Mouse (Mus musculus) CD4-positive helper T cell, adult 2 months (primary cell): ENCODE results near the gene Fbxl7.

ENCODE experiments used
- DNase-seq: peaks from one replicate; pipeline ENCODE4 v3.0.0-alpha.2; 2012; ENCODE audit warnings: low read depth, missing footprints, low spot score

Fbxl7 gene

DNA sequence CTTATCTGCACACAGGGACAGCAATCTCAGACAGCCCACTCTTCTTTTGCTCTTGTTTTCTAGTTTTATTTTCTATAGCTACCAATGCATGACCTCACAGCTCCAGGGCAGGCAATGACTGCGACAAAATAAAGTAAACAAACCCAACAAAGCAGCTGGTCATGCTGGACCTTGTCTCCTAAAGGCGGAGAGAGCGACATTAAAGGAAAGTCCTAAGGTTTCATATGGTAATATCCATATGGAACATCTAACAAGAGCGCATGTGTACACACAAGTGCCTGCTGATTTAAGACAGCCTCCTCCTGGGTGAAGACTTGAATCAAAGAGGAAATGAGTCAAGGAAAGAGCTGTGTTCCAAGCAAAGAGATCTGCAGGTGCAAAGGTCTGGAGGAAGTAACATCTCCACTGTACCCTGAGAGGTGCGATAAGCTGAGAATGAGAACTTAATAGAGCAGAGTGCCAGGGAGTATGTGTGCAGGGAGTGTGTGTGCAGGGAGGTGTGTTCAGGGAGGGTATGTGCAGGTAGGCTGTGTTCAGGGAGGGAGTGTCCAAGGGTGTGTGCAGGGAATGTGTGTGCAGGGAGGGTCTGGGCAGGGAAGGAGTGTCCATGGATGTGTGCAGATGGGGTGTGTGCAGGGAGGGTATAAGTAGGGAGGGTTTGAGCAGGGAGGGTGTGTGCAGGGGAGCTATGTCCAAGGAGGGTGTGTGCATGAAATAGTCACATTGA is 193.3 kb downstream of the Fbxl7 start:
- no peak for DNase-seq

DNA sequence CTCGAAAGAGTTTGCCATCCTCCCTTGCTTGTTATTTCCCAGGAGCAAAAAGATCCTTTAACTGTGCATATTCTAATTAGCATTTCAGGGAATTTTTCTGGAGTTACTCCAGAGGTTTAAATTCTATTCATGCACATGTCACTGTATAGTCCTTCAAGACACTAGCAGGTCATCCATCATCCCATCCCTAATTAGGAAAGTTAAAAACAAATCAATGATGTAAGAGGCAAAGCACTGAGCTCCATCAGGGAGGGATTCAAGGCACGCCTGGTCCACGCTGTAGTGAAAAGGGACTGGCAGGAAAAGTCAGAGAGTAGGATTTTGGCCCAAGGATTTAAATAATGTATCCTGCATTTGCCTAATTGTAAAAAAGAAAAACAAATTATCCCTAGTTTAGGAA is 202.3 kb downstream of the Fbxl7 start:
- no peak for DNase-seq

DNA sequence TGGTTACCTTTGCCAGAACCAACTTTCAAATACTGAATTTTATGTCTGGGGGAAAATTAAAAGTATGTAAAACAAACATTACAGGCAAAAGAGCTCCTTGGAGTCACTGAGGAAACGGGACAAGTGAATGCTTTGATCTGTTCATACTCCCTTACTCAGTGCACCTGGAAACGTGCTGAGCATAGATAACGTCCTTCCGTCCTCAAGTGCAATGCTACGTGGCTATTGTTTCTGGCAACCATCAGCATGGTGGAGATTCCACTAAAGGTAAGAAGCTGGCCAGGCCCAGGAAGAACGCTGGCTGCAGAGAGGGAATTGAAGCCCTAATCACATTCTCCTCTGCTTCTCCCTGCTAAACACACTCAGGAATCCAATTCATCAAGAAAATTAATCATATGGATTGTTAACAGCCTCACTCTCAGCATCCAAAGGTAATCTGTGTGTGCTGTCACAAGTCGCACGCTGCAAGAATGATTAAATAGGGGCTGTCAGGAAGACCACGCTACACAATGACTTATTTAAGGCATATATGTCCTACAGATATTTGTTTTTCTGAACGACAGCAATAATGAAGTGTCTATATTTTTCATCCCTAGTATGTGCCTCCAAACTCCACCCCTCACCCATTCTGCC is 206.8 kb downstream of the Fbxl7 start:
- DNase-seq: no peak

DNA sequence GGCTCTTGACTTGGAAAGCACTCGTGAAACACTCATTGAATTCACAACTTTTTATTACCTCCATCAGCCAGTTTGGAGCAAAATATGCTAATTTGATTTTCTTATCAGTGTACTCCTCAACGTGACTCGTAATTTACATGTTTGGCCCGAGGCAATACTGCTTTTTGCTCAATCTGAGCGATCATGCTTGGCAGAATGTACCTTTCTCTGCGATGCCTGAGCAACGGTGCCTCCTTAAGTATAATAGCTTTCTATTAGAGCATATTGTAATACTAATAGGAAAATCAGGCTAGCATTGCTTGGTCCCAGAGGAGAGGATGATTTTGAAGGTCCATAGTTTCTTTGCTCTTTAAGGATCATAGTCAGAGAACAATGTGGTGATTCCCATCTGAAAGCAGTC is 207.7 kb downstream of the Fbxl7 start:
- no peak for DNase-seq

DNA sequence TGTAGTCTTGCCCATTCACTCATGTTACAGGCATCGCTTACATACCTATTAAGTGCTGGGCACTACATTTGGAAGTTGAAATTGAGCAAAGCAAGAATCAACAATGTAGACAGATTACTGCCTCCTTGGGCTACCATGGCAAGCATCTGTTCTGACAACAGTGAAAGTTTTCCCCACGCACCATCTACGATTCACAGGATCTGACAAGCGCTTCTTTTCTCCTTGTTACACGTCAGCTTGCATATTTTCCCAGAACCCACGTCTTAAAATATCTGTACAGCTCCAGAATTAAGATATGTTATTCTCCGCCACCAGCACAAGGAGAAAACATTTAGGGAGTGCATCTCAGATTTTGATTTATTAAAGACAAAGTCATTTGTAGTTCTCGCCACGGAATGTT is 213.1 kb downstream of the Fbxl7 start:
- no peak for DNase-seq

DNA sequence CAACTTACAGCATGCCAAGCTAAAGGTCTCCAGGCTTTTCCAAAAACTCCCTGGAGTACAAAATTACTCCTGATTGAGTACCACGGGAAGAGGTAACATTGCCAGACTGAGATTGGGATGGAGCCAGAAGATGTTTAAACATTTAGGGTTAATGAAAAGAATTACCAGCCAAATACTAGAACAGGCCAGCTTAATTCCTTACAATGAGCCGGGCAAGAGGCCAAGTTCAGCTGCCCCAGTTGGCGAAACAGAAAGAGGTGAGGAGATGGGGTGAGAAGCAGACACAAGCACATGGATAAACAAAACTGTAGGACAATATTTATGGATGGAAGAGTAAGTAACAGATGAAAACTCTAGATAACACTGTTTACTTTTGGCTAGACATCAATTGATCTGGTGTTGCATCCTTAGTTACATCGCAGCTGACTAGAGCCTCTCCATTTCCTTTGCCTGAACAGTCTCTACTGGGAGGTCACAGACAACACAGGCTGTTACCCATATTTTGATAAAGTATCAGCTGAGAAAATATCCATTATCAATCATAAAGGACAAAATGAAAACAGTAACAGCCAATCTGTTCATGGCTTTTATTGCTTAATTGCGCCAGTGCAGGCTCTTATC is 222.0 kb downstream of the Fbxl7 start:
- no peak for DNase-seq

DNA sequence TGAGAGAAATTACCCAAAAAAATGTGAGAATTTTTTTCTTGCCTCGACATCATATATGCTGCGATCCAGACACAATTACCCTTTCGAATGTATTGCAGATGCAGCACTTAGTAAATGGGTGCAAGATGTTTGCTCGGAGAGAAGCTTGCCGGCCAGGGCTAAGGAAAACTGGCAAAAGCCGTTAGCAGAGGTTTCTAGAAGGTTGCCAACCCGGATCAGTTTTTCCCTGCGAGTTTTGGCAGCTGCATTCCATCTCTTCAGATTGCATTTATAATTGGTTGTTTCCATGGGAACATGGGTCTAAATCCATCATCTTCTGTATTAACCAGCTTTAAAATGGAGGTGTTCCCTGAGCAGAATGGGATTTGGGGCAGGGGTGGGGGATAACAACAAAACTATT is 240.4 kb downstream of the Fbxl7 start:
- no peak for DNase-seq

DNA sequence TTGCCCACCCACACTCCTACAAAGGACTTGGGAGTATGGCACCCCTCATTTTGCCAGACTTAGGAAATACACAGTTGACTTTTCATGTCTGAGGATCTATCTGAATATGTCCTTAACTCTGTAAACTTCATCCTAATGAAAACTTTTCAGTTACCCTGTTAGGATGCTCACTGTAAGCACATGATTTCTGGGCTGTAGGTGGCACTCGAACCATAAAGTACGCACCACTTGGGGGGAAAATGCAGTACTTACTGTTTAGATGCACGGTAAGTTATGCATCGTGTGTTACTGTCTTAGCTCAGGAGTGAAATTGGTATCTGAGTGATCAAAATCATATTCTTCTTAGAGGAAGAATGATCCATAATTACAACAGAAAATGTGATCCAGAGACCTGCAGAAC is 252.8 kb downstream of the Fbxl7 start:
- no peak for DNase-seq

DNA sequence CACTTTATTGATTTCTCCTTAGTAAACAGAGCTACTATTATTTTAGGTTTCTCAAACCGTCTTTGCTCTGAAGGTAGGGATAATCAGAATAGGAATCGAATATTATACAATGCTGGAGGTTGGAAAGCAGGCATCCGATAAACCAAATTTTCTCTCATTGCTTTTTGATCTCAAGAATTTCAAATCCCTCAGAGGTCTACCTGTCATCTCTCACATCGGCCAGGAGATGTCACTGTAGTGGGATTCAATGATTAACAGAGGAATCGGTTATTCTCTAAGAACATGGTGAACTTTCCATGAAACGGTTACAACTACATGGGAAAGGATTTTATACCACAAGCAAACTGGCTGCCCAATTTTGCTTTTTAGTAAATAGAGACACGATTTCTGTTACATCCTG is 255.7 kb downstream of the Fbxl7 start:
- DNase-seq: no peak

DNA sequence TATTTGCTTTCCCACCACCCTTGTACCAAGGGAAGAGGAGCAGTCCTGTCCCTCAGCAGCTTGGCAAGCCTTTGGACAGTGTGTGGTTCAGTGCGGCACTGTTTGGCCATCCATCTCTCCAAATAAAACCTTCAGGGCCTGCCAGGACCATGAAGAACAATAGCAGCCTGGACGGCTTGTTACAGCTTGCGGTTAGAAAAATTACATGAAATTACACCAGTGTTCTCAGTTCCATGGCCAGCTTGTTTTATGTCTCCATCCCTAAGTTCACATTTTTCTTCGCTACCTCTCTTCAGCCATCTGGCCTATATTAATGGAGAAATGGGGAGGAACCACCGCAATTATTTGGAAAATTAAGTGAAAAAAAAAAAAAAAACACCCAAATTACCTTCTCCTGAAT is 259.8 kb downstream of the Fbxl7 start:
- DNase-seq: no peak

DNA sequence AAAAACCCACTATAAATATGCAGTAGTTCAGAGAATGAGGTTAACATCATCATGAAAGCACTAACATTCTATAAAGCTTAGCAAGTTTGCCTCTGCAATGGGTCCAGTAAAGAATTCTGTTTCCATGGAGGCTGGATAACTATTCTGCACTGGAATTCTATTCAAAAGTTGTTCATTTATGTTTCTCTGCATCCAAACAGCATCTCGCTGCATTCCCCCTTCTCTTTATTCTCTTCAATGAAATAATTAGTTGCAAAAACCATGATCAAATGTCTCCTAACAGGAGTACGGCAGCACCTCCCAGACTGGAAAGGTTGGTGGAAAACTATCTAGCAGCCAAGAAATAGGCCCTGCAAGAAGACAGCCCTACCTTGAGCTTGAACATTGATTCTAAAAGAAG is 267.2 kb downstream of the Fbxl7 start:
- no peak for DNase-seq

DNA sequence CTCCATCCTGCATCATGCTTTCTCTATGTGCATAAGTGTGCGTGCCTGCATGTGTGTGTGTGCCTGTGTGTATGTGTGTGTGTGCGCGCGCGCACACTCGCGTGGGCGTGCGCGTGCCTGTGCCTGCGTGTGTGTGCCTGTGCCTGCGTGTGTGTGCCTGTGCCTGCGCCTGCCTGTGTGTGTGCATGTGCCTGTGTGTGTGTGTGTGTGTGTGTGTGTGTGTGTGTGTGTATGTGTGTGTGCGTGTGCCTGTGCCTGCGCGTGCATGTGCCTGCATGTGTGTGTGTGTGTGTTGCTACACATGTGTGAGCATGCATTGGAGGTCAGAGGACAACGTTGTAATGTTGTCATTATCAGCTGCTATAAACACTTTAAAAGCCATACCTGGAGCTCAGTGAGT is 272.1 kb downstream of the Fbxl7 start:
- no peak for DNase-seq

DNA sequence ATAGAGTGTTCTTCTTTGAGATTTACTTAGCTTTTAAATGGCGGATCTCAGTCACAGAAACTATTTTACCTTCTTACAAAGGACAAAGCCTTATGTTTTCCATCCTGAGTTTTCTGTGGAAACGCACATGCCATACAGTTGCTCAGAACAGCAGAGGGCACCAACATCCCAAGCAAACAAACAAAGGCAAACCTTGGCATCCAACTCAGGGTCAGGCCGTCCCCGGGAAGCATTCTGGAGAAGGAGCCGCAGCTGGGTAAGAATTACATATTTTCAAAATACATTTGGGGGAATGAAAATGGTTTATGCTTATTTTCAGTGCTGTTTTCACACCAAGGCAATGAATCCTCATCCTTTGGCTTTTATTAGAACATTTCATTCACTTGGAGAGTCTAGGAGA is 275.1 kb downstream of the Fbxl7 start:
- DNase-seq: no peak

DNA sequence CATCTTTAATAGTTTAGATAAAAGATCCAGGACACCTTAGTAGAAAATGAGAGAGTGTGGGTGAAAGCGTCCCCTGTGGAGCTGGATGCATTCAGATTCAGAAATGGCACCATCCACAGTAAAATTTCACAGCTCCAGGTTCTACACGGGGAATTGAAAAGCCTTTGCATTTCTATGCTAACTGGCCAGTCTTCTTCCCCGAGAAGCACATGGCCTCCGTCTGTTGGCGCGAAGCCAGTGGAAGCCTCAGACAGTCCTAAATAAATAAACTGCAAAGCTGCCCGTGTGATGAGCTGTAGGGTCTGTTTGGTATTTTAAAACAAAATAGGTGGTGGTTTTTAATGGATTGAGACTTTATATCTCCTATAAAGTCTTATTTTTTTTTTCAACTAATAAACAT is 276.2 kb downstream of the Fbxl7 start:
- DNase-seq: no peak

DNA sequence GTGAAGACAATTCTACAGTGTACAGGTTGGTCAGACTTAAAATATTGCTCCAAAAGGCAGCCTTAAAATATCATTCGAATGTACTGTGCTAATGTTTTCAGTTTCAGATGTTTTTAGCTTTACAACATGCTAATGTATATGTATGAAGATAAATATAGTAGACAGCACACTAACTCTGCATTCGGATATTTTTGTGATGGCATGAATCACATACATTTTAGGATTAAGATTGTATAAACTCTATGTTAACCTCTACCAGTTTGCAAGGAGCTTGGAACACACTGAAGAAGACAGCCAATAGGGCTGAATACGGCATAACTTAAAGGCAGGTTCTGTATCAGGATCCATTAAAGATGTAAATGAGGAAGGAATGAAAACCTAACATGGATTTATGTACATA is 299.1 kb downstream of the Fbxl7 start:
- no peak for DNase-seq

DNA sequence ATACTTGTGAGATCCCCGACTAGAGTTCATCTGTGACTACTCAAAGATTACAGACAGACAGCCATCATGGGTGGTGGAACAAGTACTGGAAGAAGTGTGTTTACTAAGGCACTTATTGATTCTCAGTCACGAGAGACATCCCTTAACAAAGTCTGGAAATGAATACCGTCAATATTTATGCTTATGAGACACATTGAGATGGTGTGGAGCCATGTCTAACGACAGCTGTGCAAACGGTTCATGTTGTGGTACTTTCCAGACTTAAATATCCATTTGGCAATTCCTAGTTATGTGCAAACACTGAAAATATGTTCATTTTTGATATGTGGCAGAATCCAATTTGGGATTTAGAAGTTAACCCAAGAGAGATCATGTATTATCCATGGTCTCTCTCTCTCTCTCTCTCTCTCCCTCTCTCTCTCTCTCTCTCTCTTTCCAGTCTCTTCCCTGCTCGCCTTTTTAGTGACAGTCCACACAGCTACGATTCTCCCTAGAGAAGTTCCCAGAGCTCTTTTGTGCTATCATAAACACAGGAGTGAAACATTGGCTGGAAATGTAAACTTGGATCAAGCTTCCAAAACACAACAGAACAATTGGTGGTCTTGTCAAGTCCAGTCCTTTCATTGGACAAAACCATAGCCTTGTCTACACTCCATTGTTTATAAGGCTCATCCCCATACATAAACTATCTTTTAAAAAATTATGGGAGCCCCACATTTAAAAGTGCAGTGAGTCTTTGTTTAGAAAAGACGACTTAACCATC is 315.3 kb downstream of the Fbxl7 start:
- DNase-seq: no peak

DNA sequence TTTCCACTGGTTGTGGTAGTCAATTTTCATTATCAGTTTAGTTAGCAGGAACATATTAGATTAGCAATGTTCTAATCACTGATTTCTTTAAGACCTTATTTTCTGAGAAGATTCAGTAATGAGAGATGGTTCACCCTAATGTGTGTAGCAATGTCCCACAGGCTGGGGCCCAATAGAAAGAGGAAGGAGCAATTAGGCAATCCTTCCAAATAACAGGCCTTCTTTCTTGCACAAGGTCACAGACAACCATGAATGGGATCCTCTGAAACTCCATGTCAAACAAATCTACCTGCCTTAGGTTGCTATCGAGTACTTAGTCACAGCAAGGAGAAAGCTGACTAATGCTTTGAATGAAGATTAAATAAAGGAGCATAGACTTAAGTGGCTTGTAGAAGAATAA is 316.9 kb downstream of the Fbxl7 start:
- no peak for DNase-seq

DNA sequence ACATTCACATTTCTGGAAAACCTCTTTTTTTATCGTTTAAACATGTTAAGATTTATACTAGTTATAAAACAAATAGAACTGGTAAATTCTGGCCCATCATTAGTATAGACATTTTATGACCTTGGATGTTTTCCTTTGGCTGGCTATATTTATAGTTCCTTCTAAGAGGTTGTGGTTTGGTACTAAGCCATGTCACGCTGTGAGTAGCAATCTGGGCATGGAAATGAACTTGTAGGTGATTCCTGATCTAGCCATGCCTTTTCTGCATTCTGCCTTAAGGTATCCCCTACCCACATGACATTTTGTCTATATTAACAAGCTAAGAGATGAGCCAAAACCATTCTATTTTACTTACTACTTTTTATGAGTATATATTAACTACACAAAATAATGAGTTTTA is 329.3 kb downstream of the Fbxl7 start:
- no peak for DNase-seq

DNA sequence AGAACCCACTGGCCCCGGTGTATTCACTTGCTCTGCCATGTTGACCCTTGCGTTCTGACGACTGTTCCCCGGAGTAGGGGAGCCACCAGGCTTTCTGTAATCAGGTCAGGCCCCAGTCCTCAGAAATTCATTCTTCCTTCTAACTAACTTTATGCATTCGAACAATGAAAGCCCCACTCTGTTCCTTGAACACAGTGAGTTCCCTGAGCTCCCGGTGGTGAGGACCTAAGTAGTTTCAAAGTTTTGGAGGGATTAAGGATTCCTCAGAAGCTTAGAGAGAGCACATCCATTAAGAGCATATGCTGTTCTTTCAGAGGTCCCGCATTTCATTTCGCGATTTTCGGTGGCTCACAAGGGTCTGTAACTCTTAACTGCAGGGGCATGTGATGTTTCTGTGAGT is 341.8 kb downstream of the Fbxl7 start:
- no peak for DNase-seq

DNA sequence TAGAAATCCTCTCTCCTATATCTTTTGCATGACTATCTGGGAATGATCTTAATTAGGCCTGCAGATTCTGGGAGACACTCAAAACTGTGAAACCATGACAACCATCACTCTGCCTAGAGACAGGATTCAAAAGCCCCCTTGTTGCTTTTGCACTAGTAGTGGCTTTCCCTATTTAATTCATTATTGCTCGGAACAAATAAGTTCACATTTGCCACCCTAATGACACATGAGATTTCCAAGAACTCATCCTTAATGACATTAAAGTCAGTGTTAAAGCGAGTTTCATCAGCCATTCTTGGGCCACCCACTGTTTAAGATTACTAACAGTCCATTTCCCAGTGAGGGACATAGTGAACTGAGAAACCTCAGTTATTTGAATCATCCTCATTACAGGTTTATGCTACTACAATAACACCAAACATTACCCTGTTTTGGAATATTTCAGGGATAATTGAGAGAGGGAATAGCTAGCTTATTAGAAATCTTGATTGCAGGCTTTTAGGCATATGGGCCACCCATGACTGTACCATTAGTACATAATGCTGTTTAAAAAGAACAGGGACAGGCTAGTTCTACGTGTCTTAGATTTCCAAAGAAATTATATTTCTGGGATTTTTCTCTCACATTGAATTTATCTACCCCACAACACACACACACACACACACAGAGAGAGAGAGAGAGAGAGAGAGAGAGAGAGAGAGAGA is 361.2 kb downstream of the Fbxl7 start:
- DNase-seq: no peak

DNA sequence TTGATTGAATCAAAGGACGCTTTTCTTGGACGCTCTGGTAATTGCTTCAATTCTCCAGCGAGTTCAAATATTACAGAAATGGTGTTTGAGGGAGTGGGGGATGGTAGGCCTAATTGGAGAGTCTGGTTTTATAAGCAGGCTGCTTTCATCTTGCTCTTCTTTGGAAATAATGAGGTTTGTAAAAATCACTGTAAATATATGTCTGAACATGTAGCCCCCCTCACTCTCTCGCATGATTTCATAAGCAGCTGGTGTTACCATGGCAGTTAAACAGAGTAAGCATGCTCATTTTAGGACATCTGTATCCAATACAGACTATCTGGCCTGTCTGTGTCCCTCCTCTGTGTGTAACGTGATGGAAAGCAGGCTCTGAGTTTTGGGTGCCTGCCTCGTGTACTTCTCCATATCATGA is 376.2 kb downstream of the Fbxl7 start:
- no peak for DNase-seq

DNA sequence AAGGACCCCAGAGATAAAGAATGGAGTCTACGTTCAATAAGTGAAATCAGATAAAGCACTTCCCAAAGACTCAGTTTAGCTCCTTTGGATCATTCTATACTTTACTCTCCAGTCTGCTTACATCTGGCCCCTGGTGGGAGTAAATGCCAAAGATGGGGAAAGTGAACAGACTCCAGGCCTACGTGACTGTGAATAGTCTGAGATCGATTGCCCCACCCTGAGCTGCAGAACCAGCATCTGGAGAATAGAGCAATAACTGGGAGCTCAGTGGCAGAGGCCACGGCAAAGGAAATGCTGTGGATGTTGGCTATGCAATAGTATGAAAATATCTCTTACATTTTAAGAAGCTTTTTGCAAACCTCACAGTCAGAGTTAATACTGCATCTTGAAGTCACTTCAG is 394.4 kb downstream of the Fbxl7 start:
- no peak for DNase-seq
